Mouse (Mus musculus) olfactory bulb, adult 2 months (tissue): ENCODE results near the gene Tbc1d4.

ENCODE experiments used
- CTCF ChIP-seq: fragments of 200-500 bp; IDR thresholded peaks from 2 replicates; pipeline ENCODE4 v1.5.1; 2012; ENCODE audit warnings: low read depth, mild to moderate bottlenecking, low read length, moderate library complexity; ENCODE audit not compliant: insufficient read depth
- POLR2A ChIP-seq: fragments of 200-500 bp; IDR thresholded peaks from 2 replicates; pipeline ENCODE4 v1.6.1; 2012; ENCODE audit warnings: mild to moderate bottlenecking, low read depth, low read length, moderate library complexity; ENCODE audit not compliant: insufficient read depth

GRCm38 (mm10) chr14:101616178-101616577, 7.2 kb upstream of the Tbc1d4 start:
- TF ChIP-seq POLR2A (no peak), CTCF (no peak)
